Mouse (Mus musculus): ENCODE results near the gene Lrrc1. TPM values are rescaled to one million over a fixed set of nuclear protein-coding genes. Genes with fewer than 3 reads are reported as not detected.
A peak's percentile ranks its signal among the peaks of the same experiment; 100 is the strongest.

Lrrc1 gene
- polyA plus RNA-seq, 1 experiment from 2014 or later, result 22.3 TPM

DNA sequence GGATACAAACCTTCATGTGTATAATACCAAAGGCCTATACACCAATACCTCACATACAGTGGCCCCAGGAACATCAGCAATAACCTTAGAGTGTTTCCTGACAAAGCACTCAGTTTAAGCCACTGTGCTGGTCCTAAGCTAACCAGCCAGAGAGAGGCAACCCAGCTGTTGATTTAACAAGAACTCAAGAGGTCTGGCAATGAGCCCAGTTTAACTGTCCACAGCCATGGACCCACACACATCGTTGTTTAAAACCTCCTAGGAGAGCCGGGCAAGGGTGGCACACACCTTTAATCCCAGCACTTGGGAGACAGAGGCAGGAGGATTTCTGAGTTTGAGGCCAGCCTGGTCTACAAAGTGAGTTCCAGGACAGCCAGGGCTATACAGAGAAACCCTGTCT lies 18.0 kb downstream of the Lrrc1 start:
- no peak overlapping the region for H3K4me3 ChIP-seq (ENCODE audit: low read depth, low read length)
- no peak overlapping the region for H3K27ac ChIP-seq (ENCODE audit: low read depth, low read length)
- H3K9ac ChIP-seq (ENCODE audit: low read depth, low read length), result no peak overlapping the region
- TF ChIP-seq CTCF (IDR thresholded peaks at IDR 0.05; ENCODE audit: low read depth), result no peak
- ATAC-seq, result no peak
- WGBS, result 33% methylated on average over 2 of the region's 2 CpGs
- H3K4me1 ChIP-seq (replicated peaks; ENCODE audit: control insufficient read depth, insufficient read depth, low read length), result 0 out of 2 replicates have a peak, but pooled peaks cover 9% of the 10 kb centered on the region
- H3K9me3 ChIP-seq (ENCODE audit: control insufficient read depth), result no peaks in the 10 kb centered on the region
- H3K4me2 ChIP-seq (replicated peaks; ENCODE audit: low read depth), result no peak overlapping the region
- H3K36me3 ChIP-seq (ENCODE audit: control insufficient read depth, insufficient read depth), result no peaks in the 10 kb centered on the region
- no peaks in the 10 kb centered on the region for H3K27me3 ChIP-seq (replicated peaks; ENCODE audit: control insufficient read depth, insufficient read depth, low read length)

DNA sequence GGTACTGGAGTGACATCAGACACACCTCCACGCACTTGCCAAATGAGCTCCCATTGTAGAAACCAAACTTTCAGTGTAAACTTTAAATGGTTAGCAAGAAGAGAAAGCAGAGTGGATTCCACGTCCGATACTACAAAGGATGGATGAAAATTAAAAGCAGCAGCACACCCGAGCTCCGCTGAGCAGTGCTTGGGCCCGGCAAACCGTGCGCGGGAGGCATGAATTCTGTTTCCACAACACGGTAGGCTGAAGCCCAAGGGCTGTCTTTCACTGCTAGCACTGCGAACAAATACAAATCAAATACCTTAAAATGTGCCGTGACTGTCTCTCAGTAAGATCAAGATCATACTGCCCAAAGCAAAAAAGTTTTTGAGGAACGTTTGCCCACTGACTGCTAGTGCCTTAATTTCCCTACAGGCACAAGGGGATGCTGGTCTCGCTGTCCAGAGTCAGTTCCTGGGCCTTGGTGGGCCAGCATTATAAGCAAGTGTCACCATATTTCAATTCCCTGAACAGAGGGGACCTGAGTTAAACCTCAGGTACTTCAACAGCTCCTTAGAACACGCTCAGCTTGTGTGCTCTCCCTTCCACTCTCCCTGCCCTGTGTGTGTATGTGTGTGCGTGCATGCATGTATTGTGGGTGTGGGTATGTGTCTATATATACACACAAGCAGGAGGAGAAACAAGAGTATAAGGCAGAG lies 18.9 kb downstream of the Lrrc1 start:
- no peak overlapping the region for H3K9ac ChIP-seq (ENCODE audit: low read depth, low read length)
- no peak overlapping the region for H3K4me3 ChIP-seq (ENCODE audit: low read depth, low read length)
- H3K4me1 ChIP-seq (replicated peaks; ENCODE audit: control insufficient read depth, insufficient read depth, low read length), result 0 out of 2 replicates have a peak, but pooled peaks cover 9% of the 10 kb centered on the region
- H3K27ac ChIP-seq (ENCODE audit: low read depth, low read length), result no peak overlapping the region
- H3K27me3 ChIP-seq (replicated peaks; ENCODE audit: control insufficient read depth, insufficient read depth, low read length), result no peaks in the 10 kb centered on the region
- TF ChIP-seq CTCF (IDR thresholded peaks at IDR 0.05; ENCODE audit: low read depth), result no peak
- H3K4me2 ChIP-seq (replicated peaks; ENCODE audit: low read depth), result no peak overlapping the region
- no peaks in the 10 kb centered on the region for H3K9me3 ChIP-seq (ENCODE audit: control insufficient read depth)
- 90% methylated on average over 16 of the region's 16 CpGs for WGBS
- ATAC-seq, result no peak
- H3K36me3 ChIP-seq (ENCODE audit: control insufficient read depth, insufficient read depth), result no peaks in the 10 kb centered on the region

GRCm38 (mm10) chr9:77523793-77524192 lies 20.9 kb downstream of the Lrrc1 start:
- Histone ChIP-seq H3K36me3 (ENCODE audit: control insufficient read depth, insufficient read depth) (no peaks in the 10 kb centered on the region), H3K27ac (ENCODE audit: low read depth, low read length) (no peak overlapping the region), H3K4me2 (replicated peaks; ENCODE audit: low read depth) (no peak overlapping the region), H3K9me3 (ENCODE audit: control insufficient read depth) (no peaks in the 10 kb centered on the region), H3K4me1 (replicated peaks; ENCODE audit: control insufficient read depth, insufficient read depth, low read length) (0 out of 2 replicates have a peak, but pooled peaks cover 6% of the 10 kb centered on the region), H3K4me3 (ENCODE audit: low read depth, low read length) (no peak overlapping the region), H3K27me3 (replicated peaks; ENCODE audit: control insufficient read depth, insufficient read depth, low read length) (no peaks in the 10 kb centered on the region), H3K9ac (ENCODE audit: low read depth, low read length) (no peak overlapping the region)
- WGBS, result 69% methylated on average over 4 of the region's 4 CpGs
- peak; percentile 87 for ATAC-seq
- peak; percentile 29; the same call in 1 of the 2 replicates for TF ChIP-seq CTCF (IDR thresholded peaks at IDR 0.05; ENCODE audit: low read depth)

GRCm38 (mm10) chr9:77522476-77522875 lies 22.2 kb downstream of the Lrrc1 start:
- no peak overlapping the region for H3K4me2 ChIP-seq (replicated peaks; ENCODE audit: low read depth)
- no peak overlapping the region for H3K9ac ChIP-seq (ENCODE audit: low read depth, low read length)
- no peaks in the 10 kb centered on the region for H3K36me3 ChIP-seq (ENCODE audit: control insufficient read depth, insufficient read depth)
- no peak overlapping the region for H3K27ac ChIP-seq (ENCODE audit: low read depth, low read length)
- H3K4me1 ChIP-seq (replicated peaks; ENCODE audit: control insufficient read depth, insufficient read depth, low read length), result peaks cover 10% of the 10 kb centered on the region; the same call in 1 of the 2 replicates
- WGBS, result 95% methylated on average over 3 of the region's 3 CpGs
- H3K4me3 ChIP-seq (ENCODE audit: low read depth, low read length), result no peak overlapping the region
- no peaks in the 10 kb centered on the region for H3K9me3 ChIP-seq (ENCODE audit: control insufficient read depth)
- no peak for ATAC-seq
- H3K27me3 ChIP-seq (replicated peaks; ENCODE audit: control insufficient read depth, insufficient read depth, low read length), result no peaks in the 10 kb centered on the region
- no peak for TF ChIP-seq CTCF (IDR thresholded peaks at IDR 0.05; ENCODE audit: low read depth)

DNA sequence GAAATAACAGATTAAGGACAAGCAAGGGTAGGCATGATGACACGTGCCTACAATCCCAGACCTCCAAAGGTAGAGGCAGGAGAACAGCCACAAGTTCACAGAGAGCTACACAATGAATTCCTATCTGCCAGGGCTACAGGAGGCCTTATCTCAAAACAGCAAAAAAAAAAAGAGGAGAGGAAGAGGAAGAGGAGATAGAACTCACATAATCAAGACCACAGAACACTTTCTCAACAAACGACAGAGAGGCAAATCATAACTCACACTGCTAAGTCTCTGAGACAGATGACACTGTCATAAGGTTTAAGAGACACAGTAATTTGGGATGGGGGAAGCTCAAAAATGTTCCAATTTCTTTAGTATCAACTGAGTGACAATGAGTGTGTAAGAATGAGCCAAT lies 25.5 kb downstream of the Lrrc1 start:
- WGBS, result 51% methylated on average over 2 of the region's 2 CpGs
- no peak overlapping the region for H3K4me2 ChIP-seq (replicated peaks; ENCODE audit: low read depth)

DNA sequence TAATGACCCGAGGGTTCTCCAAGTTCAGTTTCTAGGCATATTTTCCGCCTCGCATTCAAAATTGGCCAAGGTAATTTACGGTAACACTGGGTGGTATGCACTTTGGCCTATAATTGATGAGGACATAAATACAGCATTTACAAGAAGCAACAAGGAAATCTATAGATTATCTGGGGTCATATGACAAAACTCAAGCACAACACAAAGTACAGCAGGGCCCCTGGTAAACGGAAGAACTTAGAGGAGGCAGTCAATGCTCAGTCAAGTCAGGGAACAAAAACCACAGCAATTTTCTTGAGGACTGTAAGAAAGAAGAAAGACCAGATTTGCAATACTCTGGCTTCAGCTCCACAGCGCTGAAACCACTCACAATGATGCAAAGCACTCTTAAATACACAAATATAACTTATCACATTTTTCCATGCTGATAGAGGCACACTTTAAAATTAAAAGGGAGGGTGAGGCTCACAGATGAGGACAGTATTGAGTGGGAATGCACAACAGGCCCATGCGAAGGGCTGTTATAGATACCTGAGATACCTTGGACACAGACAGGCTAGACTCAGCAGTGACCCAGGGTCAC lies 27.8 kb downstream of the Lrrc1 start:
- peaks cover 9% of the 10 kb centered on the region; the same call in 1 of the 2 replicates for H3K4me1 ChIP-seq (replicated peaks; ENCODE audit: control insufficient read depth, insufficient read depth, low read length)
- no peak overlapping the region for H3K9ac ChIP-seq (ENCODE audit: low read depth, low read length)
- H3K4me3 ChIP-seq (ENCODE audit: low read depth, low read length), result no peak overlapping the region
- peak overlapping the region; percentile 83 for H3K27ac ChIP-seq (ENCODE audit: low read depth, low read length)
- no peaks in the 10 kb centered on the region for H3K36me3 ChIP-seq (ENCODE audit: control insufficient read depth, insufficient read depth)
- no peaks in the 10 kb centered on the region for H3K27me3 ChIP-seq (replicated peaks; ENCODE audit: control insufficient read depth, insufficient read depth, low read length)
- 49% methylated on average over 7 of the region's 7 CpGs for WGBS
- H3K4me2 ChIP-seq (replicated peaks; ENCODE audit: low read depth), result peak overlapping the region; percentile 31; the same call in 1 of the 2 replicates
- no peaks in the 10 kb centered on the region for H3K9me3 ChIP-seq (ENCODE audit: control insufficient read depth)
- ATAC-seq, result peak; percentile 80
- no peak for TF ChIP-seq CTCF (IDR thresholded peaks at IDR 0.05; ENCODE audit: low read depth)

More for the DNA sequence above, 25.5 kb downstream of the Lrrc1 start:
- no peaks in the 10 kb centered on the region for H3K36me3 ChIP-seq (ENCODE audit: control insufficient read depth, insufficient read depth)
- no peak overlapping the region for H3K9ac ChIP-seq (ENCODE audit: low read depth, low read length)
- H3K4me3 ChIP-seq (ENCODE audit: low read depth, low read length), result no peak overlapping the region
- ATAC-seq, result no peak
- H3K9me3 ChIP-seq (ENCODE audit: control insufficient read depth), result no peaks in the 10 kb centered on the region
- no peaks in the 10 kb centered on the region for H3K27me3 ChIP-seq (replicated peaks; ENCODE audit: control insufficient read depth, insufficient read depth, low read length)
- peaks cover 9% of the 10 kb centered on the region; the same call in 1 of the 2 replicates for H3K4me1 ChIP-seq (replicated peaks; ENCODE audit: control insufficient read depth, insufficient read depth, low read length)
- TF ChIP-seq CTCF (IDR thresholded peaks at IDR 0.05; ENCODE audit: low read depth), result no peak
- H3K27ac ChIP-seq (ENCODE audit: low read depth, low read length), result 0 out of 2 replicates have a peak overlapping the region, but pooled peaks have one; percentile 83
